Mouse (Mus musculus): ENCODE measurements around the gene Tmem254c. TPM values are rescaled to one million over a fixed set of nuclear protein-coding genes. Genes with fewer than 3 reads are reported as not detected.
"Not testable (repeated sequence)": the region's sequence is repeated elsewhere in the genome, so short reads cannot be mapped to it uniquely, and the experiment has no call there.

The Tmem254c gene
- polyA plus RNA-seq, 1 experiment from 2014 or later = not detected

- H3K36me3 ChIP-seq (ENCODE audit: inconsistent target); H3K4me3 ChIP-seq (ENCODE audit: inconsistent target); H3K27ac ChIP-seq; H3K79me2 ChIP-seq (ENCODE audit: inconsistent target): not testable (repeated sequence)
- no CpG with 5 or more reads among the region's 6 CpGs for WGBS (ENCODE audit: missing documents)
These were observed 44.3 kb downstream of the Tmem254c start for GRCm38 (mm10) chr14:26022831-26023230.

GRCm38 (mm10) chr14:26021555-26021954, 45.6 kb downstream of the Tmem254c start:
- not testable (repeated sequence) for H3K4me3 ChIP-seq (ENCODE audit: inconsistent target); H3K36me3 ChIP-seq (ENCODE audit: inconsistent target); H3K79me2 ChIP-seq (ENCODE audit: inconsistent target); H3K27ac ChIP-seq
- no CpG with 5 or more reads among the region's 9 CpGs for WGBS (ENCODE audit: missing documents)

- not testable (repeated sequence) for H3K27ac ChIP-seq; H3K79me2 ChIP-seq (ENCODE audit: inconsistent target)
- no CpG with 5 or more reads among the region's 7 CpGs for WGBS (ENCODE audit: missing documents)
These were observed 50.7 kb downstream of the Tmem254c start for GRCm38 (mm10) chr14:26016414-26016813.

More at GRCm38 (mm10) chr14:26016414-26016813, 50.7 kb downstream of the Tmem254c start:
- not testable (repeated sequence) for H3K4me3 ChIP-seq (ENCODE audit: inconsistent target); H3K36me3 ChIP-seq (ENCODE audit: inconsistent target)

Other genes starting within 250 kb of the Tmem254c start
- 50.5 to 77.1 TPM (median 76.9 TPM) in 3 replicates for gene Anxa11, start 225.2 kb downstream of the Tmem254c start, polyA plus RNA-seq (2018)
- not detected in 3 replicates for gene Plac9a, start 164.3 kb downstream of the Tmem254c start, polyA plus RNA-seq (2018)
- gene Tmem254a, start 139.7 kb downstream of the Tmem254c start, polyA plus RNA-seq (2018) = 0.54 to 1.7 TPM (median 0.72 TPM) in 3 replicates
- not detected in 3 replicates for gene Cphx1, start 129.1 kb downstream of the Tmem254c start, polyA plus RNA-seq (2018)
- gene Duxbl1, start 88.8 kb downstream of the Tmem254c start, polyA plus RNA-seq (2018) = not detected in 3 replicates
- gene Gm9780, start 24.6 kb downstream of the Tmem254c start, polyA plus RNA-seq (2018) = not detected in 3 replicates
- gene Cphx2, start 14.2 kb upstream of the Tmem254c start, polyA plus RNA-seq (2018) = not detected in 3 replicates
- not detected in 3 replicates for gene Cphx3, start 14.9 kb upstream of the Tmem254c start, polyA plus RNA-seq (2018)
- not detected in 3 replicates for gene Duxbl2, start 51.0 kb upstream of the Tmem254c start, polyA plus RNA-seq (2018)
- not detected in 3 replicates for gene Plac9b, start 115.1 kb upstream of the Tmem254c start, polyA plus RNA-seq (2018)
- 10.3 to 18.0 TPM (median 14.9 TPM) in 3 replicates for gene Tmem254b, start 139.7 kb upstream of the Tmem254c start, polyA plus RNA-seq (2018)
- gene Duxbl3, start 190.6 kb upstream of the Tmem254c start, polyA plus RNA-seq (2018) = not detected in 3 replicates